Mouse (Mus musculus): ENCODE measurements around the gene Col1a1.

DNA sequence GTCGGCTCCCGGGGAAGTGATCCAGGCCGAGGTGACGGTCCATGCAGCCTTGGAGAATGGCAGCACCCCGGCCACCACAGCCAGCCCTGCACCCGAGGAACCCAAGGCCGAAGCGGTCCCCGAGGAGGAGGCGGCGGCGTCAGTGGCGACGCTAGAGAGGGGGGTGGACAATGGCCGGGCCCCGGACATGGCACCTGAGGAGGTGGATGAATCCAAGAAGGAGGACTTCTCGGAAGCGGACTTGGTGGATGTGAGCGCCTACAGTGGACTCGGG is 56.4 kb downstream of the Col1a1 start:
- no peak for TF ChIP-seq CTCF (IDR thresholded peaks at IDR 0.05; ENCODE audit: control insufficient read depth, insufficient read depth, low read length)
- TF ChIP-seq POLR2A (IDR thresholded peaks at IDR 0.05; ENCODE audit: borderline replicate concordance, control insufficient read depth, low read depth, low read length), result no peak

Measured in bone marrow, adult 2 months (tissue).